Mouse (Mus musculus) intestine, embryonic 16.5 days (tissue): Measurements from ENCODE around the gene Ank2. TPM values are rescaled to one million over a fixed set of nuclear protein-coding genes. Genes with fewer than 3 reads are reported as not detected.
A peak's percentile ranks its signal among the peaks of the same experiment; 100 is the strongest.

Experiments
- ATAC-seq: fragments of 200-750 bp; cut with Nextera tagmentation; 2 replicates; pipeline ENCODE4 v1.8.0; 2017; ENCODE audit warnings: moderate TSS enrichment, moderate library complexity
- H3K27ac ChIP-seq: fragments of 300-500 bp; sonication (generic); 2 replicates; pipeline ENCODE4 v1.5.1; 2014; ENCODE audit warnings: mild to moderate bottlenecking, low read length
- H3K27me3 ChIP-seq: fragments of 300-500 bp; sonication (generic); replicated peaks from 2 replicates; pipeline ENCODE4 v1.6.1; 2014; ENCODE audit warnings: low read length, control low read depth, mixed read lengths; ENCODE audit not compliant: control insufficient read depth, insufficient read depth
- H3K36me3 ChIP-seq: fragments of 300-500 bp; sonication (generic); 2 replicates; pipeline ENCODE4 v1.6.1; 2014; ENCODE audit warnings: low read length, control low read depth; ENCODE audit not compliant: control insufficient read depth, insufficient read depth
- H3K4me1 ChIP-seq: fragments of 300-500 bp; sonication (generic); 2 replicates; pipeline ENCODE4 v1.6.1; 2014; ENCODE audit warnings: low read length, control low read depth, mixed read lengths; ENCODE audit not compliant: control insufficient read depth, insufficient read depth
- H3K4me2 ChIP-seq: fragments of 300-500 bp; sonication (generic); 2 replicates; pipeline ENCODE4 v1.6.1; 2014; ENCODE audit warnings: low read depth, low read length, control low read depth
- H3K4me3 ChIP-seq: fragments of 300-500 bp; sonication (generic); 2 replicates; pipeline ENCODE4 v1.5.1; 2014; ENCODE audit warnings: mild to moderate bottlenecking, low read length
- H3K9ac ChIP-seq: fragments of 300-500 bp; sonication (generic); 2 replicates; pipeline ENCODE4 v1.6.1; 2014; ENCODE audit warnings: low read depth, low read length
- H3K9me3 ChIP-seq: fragments of 300-500 bp; sonication (generic); 2 replicates; pipeline ENCODE4 v1.6.1; 2016; ENCODE audit warnings: low read length, control low read depth; ENCODE audit not compliant: control insufficient read depth
- WGBS: fragments of 180-500 bp; shearing (Covaris S2); extraction: QIAGEN DNeasy Blood & Tissue Kit; methylation state at CpG from one replicate; pipeline ENCODE4 v1.1.7; 2014; 5-methylcytosine and 5-hydroxymethylcytosine counted together
- polyA plus RNA-seq: library from polyadenylated mRNA; unstranded; fragments of >200 nt; fragmentation: Nextera tagmentation; extraction: Ambion mirVana; gene quantifications from 2 replicates; pipeline ENCODE4 v1.2.1, GENCODE M21; 2015

The Ank2 gene
- polyA plus RNA-seq, 1 experiment from 2014 or later: 15.8 TPM

DNA sequence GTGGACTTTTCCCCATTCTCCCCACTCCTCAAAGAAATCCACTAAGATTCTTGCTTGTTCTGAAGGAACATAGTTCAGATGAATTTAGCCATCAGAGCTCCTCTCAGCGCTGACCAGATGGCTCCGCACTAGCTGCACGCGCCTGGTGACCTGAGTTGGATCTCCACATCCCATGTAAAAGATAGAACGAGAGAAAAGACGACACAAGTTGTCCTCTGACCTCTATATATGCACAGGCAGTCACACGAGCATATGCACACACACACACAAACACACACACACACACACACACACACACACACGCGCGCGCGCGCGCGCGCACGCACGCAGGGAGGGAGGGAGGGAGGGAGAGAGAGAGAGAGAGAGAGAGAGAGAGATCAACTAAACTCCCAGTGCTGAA is 241.2 kb downstream of the Ank2 start:
- Histone ChIP-seq H3K4me3 (peak overlapping the region; percentile 42), H3K4me1 (peaks cover 4% of the 10 kb centered on the region), H3K36me3 (no peaks in the 10 kb centered on the region), H3K9ac (peak overlapping the region; percentile 50), H3K9me3 (no peaks in the 10 kb centered on the region), H3K27ac (peak overlapping the region; percentile 55), H3K27me3 (no peaks in the 10 kb centered on the region), H3K4me2 (peak overlapping the region; percentile 57)
- ATAC-seq: peak; percentile 74
- 0% methylated on average over 18 of the region's 18 CpGs for WGBS

- peak overlapping the region; percentile 50 for H3K9ac ChIP-seq
- H3K4me2 ChIP-seq: peak overlapping the region; percentile 57
- ATAC-seq: peak; percentile 98
- H3K9me3 ChIP-seq: no peaks in the 10 kb centered on the region
- H3K36me3 ChIP-seq: no peaks in the 10 kb centered on the region
- whole genome bisulfite sequencing: 0% methylated on average over 13 of the region's 13 CpGs
- H3K4me3 ChIP-seq: peak overlapping the region; percentile 42
- H3K27ac ChIP-seq: peak overlapping the region; percentile 55
- no peaks in the 10 kb centered on the region for H3K27me3 ChIP-seq
- peaks cover 4% of the 10 kb centered on the region for H3K4me1 ChIP-seq
Observed at GRCm38 (mm10) chr3:127257279-127257925, 241.7 kb downstream of the Ank2 start.

DNA sequence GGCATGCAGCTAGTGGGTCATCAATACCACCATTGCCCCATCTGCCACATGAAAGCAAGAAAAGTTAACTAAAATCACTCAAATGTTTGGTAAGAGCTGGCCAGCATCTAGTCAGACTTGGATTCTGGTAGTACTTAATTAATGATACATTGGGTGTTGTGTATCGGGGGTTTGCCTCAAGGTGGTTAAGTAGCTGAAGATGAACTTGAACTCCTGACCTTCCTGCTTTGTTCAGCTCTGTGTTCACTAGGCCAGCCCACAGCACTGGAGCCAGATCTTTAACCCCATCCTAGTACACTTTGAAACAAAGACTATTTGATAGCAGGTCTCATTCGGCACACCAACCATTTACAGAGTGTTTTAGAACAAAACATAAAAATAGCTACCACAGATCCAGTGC is 242.5 kb downstream of the Ank2 start:
- Histone ChIP-seq H3K9me3 (no peaks in the 10 kb centered on the region), H3K36me3 (no peaks in the 10 kb centered on the region), H3K4me1 (peaks cover 4% of the 10 kb centered on the region), H3K4me2 (no peak overlapping the region), H3K27ac (no peak overlapping the region), H3K27me3 (no peaks in the 10 kb centered on the region), H3K4me3 (no peak overlapping the region), H3K9ac (no peak overlapping the region)
- WGBS: 78% methylated on average over 2 of the region's 2 CpGs
- no peak for ATAC-seq

DNA sequence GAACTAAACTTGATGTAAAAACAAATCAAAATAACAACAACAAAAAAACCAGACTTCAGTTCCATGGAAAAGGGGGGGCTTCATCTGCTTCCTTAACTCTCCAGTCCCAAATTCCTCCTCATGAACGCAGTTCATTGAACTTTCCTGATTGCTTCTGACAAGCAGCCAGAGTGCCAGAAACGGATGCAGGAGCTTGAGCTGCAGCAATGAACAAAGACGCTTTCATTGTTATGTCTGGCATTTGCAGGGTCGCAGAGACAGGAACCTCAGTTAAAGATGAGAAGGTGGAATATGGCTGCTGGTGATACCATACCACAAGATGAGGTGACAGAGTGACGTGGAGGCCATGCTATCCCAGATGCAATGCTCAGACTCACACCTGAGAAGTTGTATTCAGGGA is 248.2 kb downstream of the Ank2 start:
- Histone ChIP-seq H3K4me3 (no peak overlapping the region), H3K4me2 (no peak overlapping the region), H3K27ac (no peak overlapping the region), H3K9me3 (no peaks in the 10 kb centered on the region), H3K9ac (no peak overlapping the region), H3K36me3 (no peaks in the 10 kb centered on the region), H3K4me1 (no peaks in the 10 kb centered on the region), H3K27me3 (no peaks in the 10 kb centered on the region)
- no peak for ATAC-seq
- WGBS: 71% methylated on average over 5 of the region's 5 CpGs

GRCm38 (mm10) chr3:127248611-127249010 is 250.5 kb downstream of the Ank2 start:
- H3K36me3 ChIP-seq: no peaks in the 10 kb centered on the region
- H3K27me3 ChIP-seq: no peaks in the 10 kb centered on the region
- no peak for ATAC-seq
- no peak overlapping the region for H3K9ac ChIP-seq
- H3K4me2 ChIP-seq: no peak overlapping the region
- no peak overlapping the region for H3K4me3 ChIP-seq
- no peaks in the 10 kb centered on the region for H3K4me1 ChIP-seq
- H3K9me3 ChIP-seq: no peaks in the 10 kb centered on the region
- H3K27ac ChIP-seq: no peak overlapping the region

DNA sequence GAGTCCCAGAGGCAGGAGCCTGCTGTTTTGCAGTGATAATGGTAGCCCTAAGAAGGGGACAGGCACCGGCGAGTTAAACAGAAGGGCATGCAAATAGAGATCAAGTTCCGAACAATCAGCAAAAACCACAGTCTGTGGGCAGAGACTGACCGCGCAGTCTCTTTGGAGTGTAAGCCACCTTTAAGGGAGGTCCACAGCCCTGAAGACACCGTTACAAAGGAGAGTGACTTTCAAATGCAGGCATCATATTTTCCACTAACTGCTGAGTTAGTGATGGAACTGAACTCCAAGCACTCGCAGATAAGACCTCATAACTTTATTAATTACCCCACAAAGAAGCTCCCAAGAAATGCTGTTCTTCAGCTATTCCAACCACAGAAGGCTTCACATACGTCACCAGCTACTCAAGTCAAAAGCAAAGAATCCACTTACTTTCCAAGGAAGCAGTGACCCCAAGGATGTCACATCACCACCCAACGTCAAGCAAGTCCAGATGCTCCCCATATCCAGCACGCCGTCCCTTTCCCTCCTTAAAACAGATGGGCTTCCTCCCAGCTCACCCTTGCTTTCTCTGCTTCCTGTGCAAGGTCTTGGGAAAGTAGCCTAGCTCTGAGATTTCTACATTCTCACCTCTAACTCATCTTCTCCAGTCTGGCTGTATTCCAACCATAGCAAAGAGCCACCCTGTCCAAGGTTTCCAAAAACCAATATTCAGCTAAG is 252.0 kb downstream of the Ank2 start:
- 74% methylated on average over 11 of the region's 11 CpGs for WGBS
- H3K4me1 ChIP-seq: no peaks in the 10 kb centered on the region
- H3K9ac ChIP-seq: no peak overlapping the region
- no peaks in the 10 kb centered on the region for H3K36me3 ChIP-seq
- ATAC-seq: no peak
- no peaks in the 10 kb centered on the region for H3K9me3 ChIP-seq
- no peaks in the 10 kb centered on the region for H3K27me3 ChIP-seq
- no peak overlapping the region for H3K27ac ChIP-seq
- H3K4me3 ChIP-seq: no peak overlapping the region
- H3K4me2 ChIP-seq: no peak overlapping the region

GRCm38 (mm10) chr3:127243928-127244642 is 255.1 kb downstream of the Ank2 start:
- H3K27ac ChIP-seq: no peak overlapping the region
- no peak overlapping the region for H3K4me2 ChIP-seq
- no peaks in the 10 kb centered on the region for H3K27me3 ChIP-seq
- H3K4me1 ChIP-seq: no peaks in the 10 kb centered on the region
- ATAC-seq: no peak
- 63% methylated on average over 10 of the region's 10 CpGs for WGBS
- no peak overlapping the region for H3K4me3 ChIP-seq
- no peaks in the 10 kb centered on the region for H3K9me3 ChIP-seq
- no peaks in the 10 kb centered on the region for H3K36me3 ChIP-seq
- no peak overlapping the region for H3K9ac ChIP-seq

GRCm38 (mm10) chr3:127242234-127242810 is 256.8 kb downstream of the Ank2 start:
- Histone ChIP-seq H3K9me3 (no peaks in the 10 kb centered on the region), H3K4me3 (no peak overlapping the region), H3K9ac (no peak overlapping the region), H3K4me1 (no peaks in the 10 kb centered on the region), H3K36me3 (no peaks in the 10 kb centered on the region), H3K27ac (no peak overlapping the region), H3K27me3 (no peaks in the 10 kb centered on the region), H3K4me2 (no peak overlapping the region)
- no peak for ATAC-seq
- 89% methylated on average over 11 of the region's 11 CpGs for WGBS

DNA sequence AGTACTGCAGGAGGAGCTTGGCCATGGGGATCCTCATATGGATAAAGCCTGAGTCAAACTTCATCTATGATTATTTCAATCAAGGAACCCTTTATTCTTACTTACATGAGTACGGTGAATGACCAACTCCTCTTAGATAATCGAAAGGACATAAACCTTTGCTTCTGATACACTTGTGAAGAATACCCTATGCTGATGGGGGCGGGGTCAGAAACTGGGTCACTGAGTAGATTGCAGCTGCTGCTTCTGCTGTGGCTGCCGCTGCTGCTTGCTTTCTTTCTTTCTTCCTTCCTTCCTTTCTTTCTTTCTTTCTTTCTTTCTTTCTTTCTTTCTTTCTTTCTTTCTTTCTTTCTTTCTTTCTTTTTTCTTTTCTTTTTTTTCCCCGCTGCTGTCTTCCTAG is 263.9 kb downstream of the Ank2 start:
- no peak overlapping the region for H3K9ac ChIP-seq
- H3K27me3 ChIP-seq: no peaks in the 10 kb centered on the region
- H3K36me3 ChIP-seq: no peaks in the 10 kb centered on the region
- WGBS: 83% methylated on average over 5 of the region's 5 CpGs
- ATAC-seq: no peak
- no peaks in the 10 kb centered on the region for H3K4me1 ChIP-seq
- H3K4me2 ChIP-seq: no peak overlapping the region
- no peak overlapping the region for H3K4me3 ChIP-seq
- H3K9me3 ChIP-seq: no peaks in the 10 kb centered on the region
- no peak overlapping the region for H3K27ac ChIP-seq
